Comparison of ENCODE assay signal across 11 mouse cellular contexts in genomic region chr5:134266404-134266803, GRCm38 (mm10). TPM values are rescaled to one million over a fixed set of nuclear protein-coding genes. Genes with fewer than 3 reads are reported as not detected.
DNase-seq lines count a peak whose midpoint lies in the region; ATAC-seq lines count a peak whose summit lies in the region.
"Had no signal": no experiment of that assay in that cellular context is flagged by ENCODE, and none has a peak within 500 bp of the region (broad histone marks: within the 10 kb centered on the region; RNA-seq: fewer than 3 reads in every experiment).

No protein-coding gene starts in this region.

- H3K27me3 ChIP-seq in limb, embryonic 12.5 days, result no peaks in the 10 kb centered on the region
- H3K27me3 ChIP-seq in limb, embryonic 10.5 days (ENCODE audit: low read depth, poor library complexity, severe bottlenecking), result no peaks in the 10 kb centered on the region
- H3K27me3 ChIP-seq: forebrain, embryonic 15.5 days; midbrain, embryonic 12.5 days had no signal

- 90% methylated on average over 18 of the region's 18 CpGs for WGBS in limb, embryonic 12.5 days
- 92% methylated on average over 18 of the region's 18 CpGs for WGBS in limb, embryonic 10.5 days

- intact Hi-C loops in left cerebral cortex, postnatal 25 days (cut with DNase I), result no loop called here

- DNase-seq in limb, embryonic 10.5 days (ENCODE audit: low spot score), result no peak
- peak; percentile 31 for DNase-seq in WW6 (ENCODE audit: low read depth, low spot score)
- peak; percentile 49 for DNase-seq in kidney, postnatal 14 days
- DNase-seq in thymus, postnatal 10 days (ENCODE audit: low spot score in 2 of 2), result peak; percentile 51 to 64
- no peak for DNase-seq in left cerebral cortex, postnatal 25 days (ENCODE audit: low spot score in 2 of 2)
- no peak for DNase-seq in lung, adult 18-20 months
- DNase-seq in right cerebral cortex, postnatal 10 days (ENCODE audit: low spot score in 2 of 2), result no peak
- DNase-seq: cerebellum, postnatal 25 days had no signal

- H3K27ac ChIP-seq in limb, embryonic 12.5 days, result peak overlapping the region; percentile 29; the same call in 1 of the 2 replicates
- H3K27ac ChIP-seq in limb, embryonic 10.5 days, result no peak overlapping the region
- H3K27ac ChIP-seq: forebrain, embryonic 15.5 days; midbrain, embryonic 12.5 days had no signal

- H3K36me3 ChIP-seq in limb, embryonic 12.5 days, result peaks cover 98% of the 10 kb centered on the region
- H3K36me3 ChIP-seq in limb, embryonic 10.5 days, result peaks cover 100% of the 10 kb centered on the region

- ATAC-seq in limb, embryonic 12.5 days (ENCODE audit: insufficient number of reproducible peaks, insufficient read depth, low FRiP score, low TSS enrichment, low read depth), result no peak
- ATAC-seq: forebrain, embryonic 15.5 days had no signal

- H3K9me3 ChIP-seq in limb, embryonic 12.5 days, result no peaks in the 10 kb centered on the region
- H3K9me3 ChIP-seq in limb, embryonic 10.5 days (replicated peaks), result no peaks in the 10 kb centered on the region
- H3K9me3 ChIP-seq: forebrain, embryonic 15.5 days; midbrain, embryonic 12.5 days had no signal

- H3K4me1 ChIP-seq in limb, embryonic 12.5 days (replicated peaks), result no peaks in the 10 kb centered on the region
- H3K4me1 ChIP-seq in limb, embryonic 10.5 days, result no peaks in the 10 kb centered on the region
- H3K4me1 ChIP-seq: forebrain, embryonic 15.5 days; midbrain, embryonic 12.5 days had no signal

- no peak overlapping the region for H3K4me2 ChIP-seq in limb, embryonic 12.5 days
- H3K4me2 ChIP-seq: forebrain, embryonic 15.5 days; midbrain, embryonic 12.5 days had no signal

- no peak overlapping the region for H3K9ac ChIP-seq in limb, embryonic 12.5 days (replicated peaks)
- H3K9ac ChIP-seq: forebrain, embryonic 15.5 days; midbrain, embryonic 12.5 days had no signal

- H3K4me3 ChIP-seq in limb, embryonic 12.5 days (replicated peaks), result no peak overlapping the region
- H3K4me3 ChIP-seq in limb, embryonic 10.5 days, result no peak overlapping the region
- H3K4me3 ChIP-seq: forebrain, embryonic 15.5 days; midbrain, embryonic 12.5 days had no signal

RNA-seq across cellular contexts. Expression of gene Ncf1, which starts 37.0 kb away (rescaled TPM):
- 1.9 and 2.4 TPM in 2 replicates for polyA plus RNA-seq in limb, embryonic 12.5 days (2016; fragmentation: Nextera tagmentation; extraction: Ambion mirVana)
- polyA plus RNA-seq in limb, embryonic 10.5 days (2016; fragmentation: Nextera tagmentation; extraction: Ambion mirVana), result 1.5 and 1.7 TPM in 2 replicates
- 1 to 10 TPM; 5.1 to 7.3 TPM for total RNA-seq in left cerebral cortex, postnatal 25 days (2021)

RNA-seq across cellular contexts. Expression of gene Gtf2i, which starts 48.2 kb away (rescaled TPM):
- polyA plus RNA-seq in limb, embryonic 12.5 days (2016; fragmentation: Nextera tagmentation; extraction: Ambion mirVana), result 235 and 236 TPM in 2 replicates
- polyA plus RNA-seq in limb, embryonic 10.5 days (2016; fragmentation: Nextera tagmentation; extraction: Ambion mirVana), result 180 and 204 TPM in 2 replicates
- total RNA-seq in left cerebral cortex, postnatal 25 days (2021), result 100 to 1,000 TPM; 213 to 217 TPM

Comparison
In these comparisons a context has a peak if more than half of its experiments do, and no peak if none do; other contexts are left out.
1. DNase-seq: peak in WW6 (single experiment), kidney, postnatal 14 days (single experiment) and thymus, postnatal 10 days (2 of 2); none in limb, embryonic 10.5 days (single experiment), left cerebral cortex, postnatal 25 days (0 of 2), lung, adult 18-20 months (0 of 2) and right cerebral cortex, postnatal 10 days (0 of 2).